Mouse (Mus musculus) adrenal gland, adult (tissue): Measurements from ENCODE around the gene Caps2.
A peak's percentile ranks its signal among the peaks of the same experiment; 100 is the strongest.
"Not testable (repeated sequence)": the region's sequence is repeated elsewhere in the genome, so short reads cannot be mapped to it uniquely, and the experiment has no call there.

Source experiments
- DNase-seq, 2 experiments: peaks; one replicate each; pipeline ENCODE4 v3.0.0; 2022 to 2023; ENCODE audit warnings: low spot score in 1 of 2; ENCODE audit not compliant: inconsistent age in 2 of 2

Gene Caps2

GRCm38 (mm10) chr10:112163168-112163766, at the start of gene Caps2:
Caps2 (plus strand) TSS chr10:112163621.
- peak in 1 of 2 experiments; percentile 47 for DNase-seq

GRCm38 (mm10) chr10:112125090-112125489, 38.3 kb upstream of the Caps2 start:
- not testable (repeated sequence) for DNase-seq

DNA sequence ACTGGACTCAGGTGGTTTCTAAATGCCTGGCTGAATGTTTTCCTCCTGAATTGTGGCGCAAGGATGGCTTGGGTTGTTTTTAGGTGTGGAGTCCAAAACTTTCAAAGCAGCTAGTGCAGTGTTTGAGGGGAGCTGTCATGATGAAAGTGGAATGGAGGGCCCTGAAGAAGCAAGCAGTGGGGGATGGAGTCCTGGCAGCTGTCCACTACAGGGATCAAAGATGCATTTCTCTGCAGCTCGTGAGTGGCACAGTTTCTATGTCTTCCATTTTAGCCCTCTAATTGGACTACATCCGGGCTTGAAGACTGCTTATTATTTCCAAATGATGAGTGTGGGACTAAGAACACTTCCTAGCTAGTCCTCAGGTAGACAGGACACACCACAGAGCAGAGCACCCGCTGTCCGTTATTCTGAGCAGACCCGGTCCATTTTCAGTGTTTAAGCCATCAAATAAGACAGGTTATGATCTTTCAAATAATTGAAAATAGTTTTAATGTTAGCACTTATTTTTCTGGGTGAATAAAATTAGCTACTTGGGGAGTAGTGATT, 35.7 kb upstream of the Caps2 start:
- not testable (repeated sequence) for DNase-seq

GRCm38 (mm10) chr10:112132194-112132593, 31.2 kb upstream of the Caps2 start:
- DNase-seq: no peak

DNA sequence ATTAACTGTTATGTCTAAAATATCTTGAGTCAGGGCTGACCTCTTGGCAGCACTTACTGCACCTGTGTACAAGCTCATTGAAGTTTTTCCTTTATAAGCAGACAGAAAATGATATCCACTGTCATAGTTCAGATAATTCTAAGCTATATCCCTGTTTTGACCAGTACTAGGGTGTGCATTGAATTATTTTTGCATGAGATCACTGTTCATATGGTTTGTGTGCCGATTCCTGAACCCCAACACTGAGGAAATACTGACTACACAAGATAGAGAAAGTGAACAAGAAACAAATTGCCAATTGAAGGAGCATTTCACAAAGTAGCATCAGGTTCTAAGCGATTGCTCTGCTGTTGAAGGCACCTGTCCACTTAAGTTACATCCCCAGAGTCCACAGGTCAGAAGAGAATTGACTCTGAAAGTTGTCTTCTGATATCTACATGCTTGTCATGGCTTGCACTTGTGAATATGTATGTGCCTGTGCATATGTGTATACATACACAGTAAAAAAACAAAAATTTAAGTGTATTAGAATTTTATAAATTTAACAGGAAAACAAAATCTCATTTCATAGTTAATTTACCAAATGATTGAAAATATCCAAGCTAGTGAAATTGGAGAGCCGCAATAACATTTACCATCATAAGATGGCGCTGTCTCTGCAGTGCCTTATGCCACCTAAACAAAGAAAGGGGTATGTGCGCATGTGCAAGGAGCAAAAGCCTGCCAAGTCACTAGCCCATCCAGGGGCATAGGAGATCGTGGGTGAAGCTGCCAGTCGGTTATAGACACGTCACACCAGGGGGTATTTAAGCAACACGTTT, 25.2 kb upstream of the Caps2 start:
- peak; percentile 15 to 65 for DNase-seq

GRCm38 (mm10) chr10:112138871-112139430, 24.5 kb upstream of the Caps2 start:
- DNase-seq: no peak

- DNase-seq: no peak
These were observed 23.6 kb upstream of the Caps2 start for GRCm38 (mm10) chr10:112139834-112140233.

- DNase-seq: peak; percentile 66 to 90
These were observed 3.4 kb upstream of the Caps2 start, which contains the start of gene Glipr1l3 for GRCm38 (mm10) chr10:112159882-112160560. Glipr1l3 (minus strand) TSS chr10:112160327.

DNA sequence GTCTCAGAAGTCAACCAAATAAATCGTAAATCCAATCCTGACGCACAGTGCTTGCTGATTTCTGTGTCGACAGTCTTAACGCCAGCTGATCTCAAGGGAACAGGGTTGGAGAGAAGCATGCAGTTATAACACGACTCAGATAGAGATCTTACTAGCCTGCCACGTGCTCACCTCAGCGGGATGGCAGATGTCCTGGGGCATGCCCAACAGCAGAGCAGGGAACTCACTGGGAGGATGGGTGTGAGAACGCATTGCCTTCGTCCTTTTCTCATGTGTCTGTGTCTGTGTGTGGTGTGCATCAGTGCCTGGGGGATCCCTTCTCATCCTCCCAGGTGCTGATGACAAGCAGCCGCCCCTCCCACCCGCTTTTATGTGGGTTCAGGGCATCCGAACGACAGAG, 13.6 kb downstream of the Caps2 start:
- DNase-seq: not testable (repeated sequence)

- not testable (repeated sequence) for DNase-seq
These were observed 30.5 kb downstream of the Caps2 start for GRCm38 (mm10) chr10:112193919-112194318.

DNA sequence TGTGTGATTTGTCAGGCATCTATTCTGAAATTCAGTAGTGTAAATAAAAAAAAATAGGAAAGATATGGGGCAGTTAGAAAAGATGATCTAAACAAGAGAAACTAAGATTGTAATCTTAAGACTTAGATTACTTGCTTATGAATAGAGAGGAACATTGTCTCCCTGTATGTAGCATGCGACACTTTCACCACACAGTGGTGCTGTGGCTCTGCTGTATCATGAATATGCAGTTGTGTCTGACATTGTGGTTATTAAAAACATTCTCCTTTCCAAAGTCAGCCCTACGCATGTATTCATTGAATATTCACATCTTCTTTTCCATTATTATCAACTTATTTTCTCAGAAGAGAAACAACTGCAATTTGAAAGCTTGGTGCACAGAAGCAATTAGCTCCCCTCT, 40.0 kb downstream of the Caps2 start:
- peak; percentile 13 to 53 for DNase-seq

GRCm38 (mm10) chr10:112227073-112227472, 63.7 kb downstream of the Caps2 start:
- no peak for DNase-seq

- not testable (repeated sequence) for DNase-seq
These were observed 65.8 kb downstream of the Caps2 start for GRCm38 (mm10) chr10:112229091-112229843.

- DNase-seq: not testable (repeated sequence)
These were observed 69.3 kb downstream of the Caps2 start for GRCm38 (mm10) chr10:112232733-112233132.

- DNase-seq: not testable (repeated sequence)
These were observed 72.0 kb downstream of the Caps2 start for GRCm38 (mm10) chr10:112235396-112235940.

GRCm38 (mm10) chr10:112248273-112248672, 84.9 kb downstream of the Caps2 start:
- no peak for DNase-seq

- no peak for DNase-seq
These were observed 100.0 kb downstream of the Caps2 start for GRCm38 (mm10) chr10:112263467-112263866.
